Mouse (Mus musculus) forebrain, embryonic 15.5 days (tissue): ENCODE results near the gene Fam222a. TPM values are rescaled to one million over a fixed set of nuclear protein-coding genes. Genes with fewer than 3 reads are reported as not detected.

ENCODE experiments used
- ATAC-seq: fragments of 200-750 bp; cut with Nextera tagmentation; replicated peaks from 2 replicates; pipeline ENCODE4 v1.8.0; 2017; ENCODE audit warnings: mild to moderate bottlenecking, moderate TSS enrichment, moderate library complexity
- H3K27ac ChIP-seq: fragments of 300-500 bp; sonication (generic); replicated peaks from 2 replicates; pipeline ENCODE4 v1.5.1; 2015; ENCODE audit warnings: mild to moderate bottlenecking, inconsistent platforms
- H3K27me3 ChIP-seq: fragments of 300-500 bp; sonication (generic); 2 replicates; pipeline ENCODE4 v1.6.1; 2015; ENCODE audit warnings: inconsistent platforms
- H3K36me3 ChIP-seq: fragments of 300-500 bp; sonication (generic); 2 replicates; pipeline ENCODE4 v1.6.1; 2015; ENCODE audit warnings: mild to moderate bottlenecking, inconsistent platforms
- H3K4me1 ChIP-seq: fragments of 300-500 bp; sonication (generic); 2 replicates; pipeline ENCODE4 v1.6.1; 2015; ENCODE audit warnings: inconsistent platforms
- H3K4me2 ChIP-seq: fragments of 300-500 bp; sonication (generic); replicated peaks from 2 replicates; pipeline ENCODE4 v1.6.1; 2015; ENCODE audit warnings: mild to moderate bottlenecking, inconsistent platforms
- H3K4me3 ChIP-seq: fragments of 300-500 bp; sonication (generic); 2 replicates; pipeline ENCODE4 v1.5.1; 2015; ENCODE audit warnings: mild to moderate bottlenecking, inconsistent platforms
- H3K9ac ChIP-seq: fragments of 300-500 bp; sonication (generic); replicated peaks from 2 replicates; pipeline ENCODE4 v1.6.1; 2015; ENCODE audit warnings: mild to moderate bottlenecking, inconsistent platforms
- H3K9me3 ChIP-seq: fragments of 300-500 bp; sonication (generic); 2 replicates; pipeline ENCODE4 v1.6.1; 2016; ENCODE audit warnings: inconsistent platforms
- WGBS: fragments of 180-500 bp; shearing (Covaris S2); methylation state at CpG from one replicate; pipeline ENCODE4 v1.1.7; 2015; ENCODE audit warnings: mixed read lengths; 5-methylcytosine and 5-hydroxymethylcytosine counted together
- polyA plus RNA-seq: library from polyadenylated mRNA; unstranded; fragments of >200 nt; fragmentation: Nextera tagmentation; extraction: Ambion mirVana; gene quantifications from 2 replicates; pipeline ENCODE4 v1.2.1, GENCODE M21; 2015

Gene Fam222a
- polyA plus RNA-seq: 5.2 and 5.6 TPM in 2 replicates

GRCm38 (mm10) chr5:114567565-114568197 is at the start of gene Fam222a:
Gene Fam222a, plus strand, starts transcription at chr5:114568016.
- Histone ChIP-seq H3K4me1 (peaks cover 52% of the 10 kb centered on the region), H3K4me3 (peak within 1 kb of the TSS; percentile 68), H3K27ac (peak within 1 kb of the TSS; percentile 85), H3K9ac (peak within 1 kb of the TSS; percentile 69), H3K36me3 (no peaks in the 10 kb centered on the region), H3K4me2 (peak within 1 kb of the TSS; percentile 80), H3K27me3 (peaks cover 12% of the 10 kb centered on the region), H3K9me3 (no peaks in the 10 kb centered on the region)
- under 1% methylated on average over 65 of the region's 72 CpGs for WGBS
- peak; percentile 63 for ATAC-seq

- ATAC-seq: no peak
- H3K27me3 ChIP-seq: no peaks in the 10 kb centered on the region
- H3K9me3 ChIP-seq: no peaks in the 10 kb centered on the region
- H3K4me3 ChIP-seq: no peak overlapping the region
- H3K27ac ChIP-seq: no peak overlapping the region
- H3K4me2 ChIP-seq: no peak overlapping the region
- H3K36me3 ChIP-seq: no peaks in the 10 kb centered on the region
- H3K4me1 ChIP-seq: no peaks in the 10 kb centered on the region
- 89% methylated on average over 6 of the region's 6 CpGs for WGBS
- no peak overlapping the region for H3K9ac ChIP-seq
Observed at GRCm38 (mm10) chr5:114528355-114528754, 39.5 kb upstream of the Fam222a start.

GRCm38 (mm10) chr5:114530337-114530736 is 37.5 kb upstream of the Fam222a start:
- no peaks in the 10 kb centered on the region for H3K4me1 ChIP-seq
- no peak overlapping the region for H3K4me3 ChIP-seq
- no peaks in the 10 kb centered on the region for H3K27me3 ChIP-seq
- H3K36me3 ChIP-seq: no peaks in the 10 kb centered on the region
- no peak overlapping the region for H3K9ac ChIP-seq
- ATAC-seq: no peak
- 42% methylated on average over 6 of the region's 6 CpGs for WGBS
- H3K9me3 ChIP-seq: no peaks in the 10 kb centered on the region
- no peak overlapping the region for H3K4me2 ChIP-seq
- no peak overlapping the region for H3K27ac ChIP-seq

GRCm38 (mm10) chr5:114532055-114532454 is 35.8 kb upstream of the Fam222a start:
- H3K4me3 ChIP-seq: no peak overlapping the region
- no peak overlapping the region for H3K9ac ChIP-seq
- H3K9me3 ChIP-seq: no peaks in the 10 kb centered on the region
- H3K27me3 ChIP-seq: no peaks in the 10 kb centered on the region
- no peaks in the 10 kb centered on the region for H3K36me3 ChIP-seq
- WGBS: 75% methylated on average over 6 of the region's 6 CpGs
- ATAC-seq: no peak
- peaks cover 1% of the 10 kb centered on the region for H3K4me1 ChIP-seq
- no peak overlapping the region for H3K27ac ChIP-seq
- no peak overlapping the region for H3K4me2 ChIP-seq

GRCm38 (mm10) chr5:114537308-114538020 is 30.4 kb upstream of the Fam222a start:
- peak; percentile 59 for ATAC-seq
- Histone ChIP-seq H3K36me3 (no peaks in the 10 kb centered on the region), H3K27me3 (no peaks in the 10 kb centered on the region; the same call in 1 of the 2 replicates), H3K4me3 (no peak overlapping the region), H3K9ac (no peak overlapping the region), H3K4me1 (peaks cover 38% of the 10 kb centered on the region), H3K9me3 (no peaks in the 10 kb centered on the region), H3K27ac (peak overlapping the region; percentile 44; the same call in 1 of the 2 replicates), H3K4me2 (peak overlapping the region; percentile 29)
- WGBS: 4% methylated on average over 26 of the region's 26 CpGs

- peak overlapping the region; percentile 29 for H3K4me2 ChIP-seq
- no peaks in the 10 kb centered on the region for H3K36me3 ChIP-seq
- peak overlapping the region; percentile 19; the same call in 1 of the 2 replicates for H3K27ac ChIP-seq
- no peak overlapping the region for H3K4me3 ChIP-seq
- H3K4me1 ChIP-seq: peaks cover 38% of the 10 kb centered on the region
- ATAC-seq: no peak; the same call in none of the 2 replicates
- H3K9me3 ChIP-seq: no peaks in the 10 kb centered on the region
- 8% methylated on average over 8 of the region's 8 CpGs for WGBS
- no peak overlapping the region for H3K9ac ChIP-seq
- no peaks in the 10 kb centered on the region; the same call in 1 of the 2 replicates for H3K27me3 ChIP-seq
Observed at GRCm38 (mm10) chr5:114538021-114538405, 29.8 kb upstream of the Fam222a start.

GRCm38 (mm10) chr5:114538752-114539151 is 29.1 kb upstream of the Fam222a start:
- Histone ChIP-seq H3K27me3 (no peaks in the 10 kb centered on the region; the same call in 1 of the 2 replicates), H3K9me3 (no peaks in the 10 kb centered on the region), H3K27ac (peak overlapping the region; percentile 19), H3K36me3 (no peaks in the 10 kb centered on the region), H3K4me2 (no peak overlapping the region), H3K4me3 (no peak overlapping the region), H3K9ac (0 out of 2 replicates have a peak overlapping the region, but pooled peaks have one; percentile 5), H3K4me1 (peaks cover 38% of the 10 kb centered on the region)
- ATAC-seq: peak; percentile 68
- WGBS: 7% methylated on average over 4 of the region's 4 CpGs

- Histone ChIP-seq H3K9ac (no peak overlapping the region), H3K9me3 (no peaks in the 10 kb centered on the region), H3K4me1 (peaks cover 38% of the 10 kb centered on the region), H3K27me3 (no peaks in the 10 kb centered on the region; the same call in 1 of the 2 replicates), H3K36me3 (no peaks in the 10 kb centered on the region), H3K27ac (no peak overlapping the region), H3K4me2 (no peak overlapping the region), H3K4me3 (no peak overlapping the region)
- WGBS: 68% methylated on average over 6 of the region's 6 CpGs
- no peak for ATAC-seq
Observed at GRCm38 (mm10) chr5:114539766-114540165, 28.1 kb upstream of the Fam222a start.

- Histone ChIP-seq H3K9ac (no peak overlapping the region), H3K4me1 (peaks cover 38% of the 10 kb centered on the region), H3K36me3 (no peaks in the 10 kb centered on the region), H3K27me3 (no peaks in the 10 kb centered on the region; the same call in 1 of the 2 replicates), H3K4me3 (no peak overlapping the region), H3K27ac (no peak overlapping the region), H3K4me2 (no peak overlapping the region), H3K9me3 (no peaks in the 10 kb centered on the region)
- no peak for ATAC-seq
- 48% methylated on average over 15 of the region's 15 CpGs for WGBS
Observed at GRCm38 (mm10) chr5:114541656-114542445, 26.0 kb upstream of the Fam222a start.

GRCm38 (mm10) chr5:114543656-114544055 is 24.2 kb upstream of the Fam222a start:
- H3K4me3 ChIP-seq: no peak overlapping the region
- WGBS: 93% methylated on average over 6 of the region's 6 CpGs

GRCm38 (mm10) chr5:114544205-114544604 is 23.6 kb upstream of the Fam222a start:
- no peak overlapping the region for H3K9ac ChIP-seq
- WGBS: 80% methylated on average over 4 of the region's 4 CpGs
- no peaks in the 10 kb centered on the region; the same call in 1 of the 2 replicates for H3K27me3 ChIP-seq
- H3K4me3 ChIP-seq: no peak overlapping the region
- peaks cover 16% of the 10 kb centered on the region for H3K4me1 ChIP-seq
- H3K4me2 ChIP-seq: no peak overlapping the region
- H3K36me3 ChIP-seq: no peaks in the 10 kb centered on the region
- no peak for ATAC-seq
- no peak overlapping the region for H3K27ac ChIP-seq
- no peaks in the 10 kb centered on the region for H3K9me3 ChIP-seq

More at GRCm38 (mm10) chr5:114543656-114544055, 24.2 kb upstream of the Fam222a start:
- peaks cover 21% of the 10 kb centered on the region for H3K4me1 ChIP-seq
- H3K27ac ChIP-seq: no peak overlapping the region
- no peak for ATAC-seq
- no peaks in the 10 kb centered on the region for H3K36me3 ChIP-seq
- H3K9me3 ChIP-seq: no peaks in the 10 kb centered on the region
- H3K9ac ChIP-seq: no peak overlapping the region
- H3K4me2 ChIP-seq: no peak overlapping the region
- no peaks in the 10 kb centered on the region; the same call in 1 of the 2 replicates for H3K27me3 ChIP-seq
